Mouse (Mus musculus) CD8-positive naive resting alpha-beta T cell, adult 2 months (primary cell): ENCODE measurements around the gene Elane.

Experiments
- DNase-seq, 2 experiments: peaks; one replicate each; pipeline ENCODE4 v3.0.0; 2022; ENCODE audit warnings: low read depth in 2 of 2, low spot score in 2 of 2

Gene Elane

GRCm38 (mm10) chr10:79857894-79858293 lies 28.2 kb upstream of the Elane start:
- DNase-seq = no peak

- DNase-seq = no peak
Observed at GRCm38 (mm10) chr10:79858416-79859074, 27.5 kb upstream of the Elane start.

GRCm38 (mm10) chr10:79859116-79859515 lies 26.9 kb upstream of the Elane start:
- no peak for DNase-seq

GRCm38 (mm10) chr10:79860079-79860911 lies 25.8 kb upstream of the Elane start:
- DNase-seq = no peak

- DNase-seq = no peak
Observed at GRCm38 (mm10) chr10:79861230-79862048, 24.6 kb upstream of the Elane start.

- no peak for DNase-seq
Observed at GRCm38 (mm10) chr10:79862049-79862788, 23.8 kb upstream of the Elane start.

GRCm38 (mm10) chr10:79862925-79863324 lies 23.1 kb upstream of the Elane start:
- DNase-seq = no peak

GRCm38 (mm10) chr10:79864351-79865188 lies 21.5 kb upstream of the Elane start:
- no peak for DNase-seq

GRCm38 (mm10) chr10:79865189-79865601 lies 20.9 kb upstream of the Elane start:
- no peak for DNase-seq

GRCm38 (mm10) chr10:79865801-79866295 lies 20.2 kb upstream of the Elane start:
- no peak for DNase-seq

- DNase-seq = no peak
Observed at GRCm38 (mm10) chr10:79866601-79867000, 19.4 kb upstream of the Elane start.

- no peak for DNase-seq
Observed at GRCm38 (mm10) chr10:79871845-79872244, 14.2 kb upstream of the Elane start.

GRCm38 (mm10) chr10:79872862-79873261 lies 13.2 kb upstream of the Elane start:
- DNase-seq = no peak

GRCm38 (mm10) chr10:79873313-79873712 lies 12.7 kb upstream of the Elane start:
- DNase-seq = no peak

- DNase-seq = no peak
Observed at GRCm38 (mm10) chr10:79873715-79874289, 12.2 kb upstream of the Elane start.

GRCm38 (mm10) chr10:79874290-79874862 lies 11.7 kb upstream of the Elane start, which contains the start of the genes Prtn3 and Plppr3:
TSS of gene Prtn3 (plus strand) at chr10:79874476.
TSS of gene Plppr3 (minus strand) at chr10:79874634.
- DNase-seq = no peak

GRCm38 (mm10) chr10:79877174-79877573 lies 8.9 kb upstream of the Elane start:
- DNase-seq = no peak

GRCm38 (mm10) chr10:79877757-79878156 lies 8.3 kb upstream of the Elane start:
- no peak for DNase-seq

- no peak for DNase-seq
Observed at GRCm38 (mm10) chr10:79879527-79879926, 6.5 kb upstream of the Elane start.
